ENCODE assay signal across 8 mouse cellular contexts in genomic region chr13:21811539-21811938, GRCm38 (mm10). TPM values are rescaled to one million over a fixed set of nuclear protein-coding genes. Genes with fewer than 3 reads are reported as not detected.
DNase-seq lines count a peak whose midpoint lies in the region; ATAC-seq and TF ChIP-seq lines count a peak whose summit lies in the region.
"Not testable (repeated sequence)": the region's sequence is repeated elsewhere in the genome, so short reads cannot be mapped to it uniquely, and the experiment has no call there.
"Had no signal": no experiment of that assay in that cellular context is flagged by ENCODE, and none has a peak within 500 bp of the region (broad histone marks: within the 10 kb centered on the region; RNA-seq: fewer than 3 reads in every experiment).

Gene Hist1h4m (plus strand): TSS chr13:21811746.

- H3K9ac ChIP-seq in kidney, postnatal 0 days (ENCODE audit: low read depth, low read length); limb, embryonic 11.5 days (ENCODE audit: low read length): not testable (repeated sequence)

- H3K36me3 ChIP-seq in kidney, postnatal 0 days (ENCODE audit: insufficient read depth, low read length); limb, embryonic 11.5 days (ENCODE audit: control insufficient read depth, insufficient read depth, low read length); megakaryocyte, embryonic 14.5 days (replicated peaks; ENCODE audit: low read length): not testable (repeated sequence)

- H3K27ac ChIP-seq in kidney, postnatal 0 days; limb, embryonic 11.5 days (replicated peaks; ENCODE audit: low read depth, low read length): not testable (repeated sequence)

- H3K9me3 ChIP-seq in kidney, postnatal 0 days (replicated peaks; ENCODE audit: low read length); limb, embryonic 11.5 days (ENCODE audit: control insufficient read depth, low read length); megakaryocyte, embryonic 14.5 days: not testable (repeated sequence)

- not testable (repeated sequence) for H3K4me2 ChIP-seq in kidney, postnatal 0 days (ENCODE audit: low read length)
- H3K4me2 ChIP-seq in limb, embryonic 11.5 days (ENCODE audit: low read depth, severe bottlenecking), result peak within 1 kb of the TSS; percentile 27

- WGBS in kidney, postnatal 0 days, result no CpG with 5 or more reads among the region's 24 CpGs
- no CpG with 5 or more reads among the region's 24 CpGs for WGBS in limb, embryonic 11.5 days

- intact Hi-C loops in heart, postnatal 14 days (cut with DNase I), result not testable (repeated sequence)

- H3K4me1 ChIP-seq in kidney, postnatal 0 days (replicated peaks; ENCODE audit: insufficient read depth, low read length); limb, embryonic 11.5 days (ENCODE audit: control insufficient read depth, insufficient read depth, low read length); megakaryocyte, embryonic 14.5 days: not testable (repeated sequence)

- ATAC-seq in frontal cortex, adult (ENCODE audit: low TSS enrichment), result peak; percentile 71
- ATAC-seq in kidney, postnatal 0 days (replicated peaks; ENCODE audit: low FRiP score, low read depth), result peak; percentile 66
- ATAC-seq in limb, embryonic 11.5 days (ENCODE audit: insufficient number of reproducible peaks, low FRiP score, low TSS enrichment, low read depth), result peak; percentile 48; the same call in 1 of the 2 replicates

- not testable (repeated sequence) for H3K4me3 ChIP-seq in kidney, postnatal 0 days (replicated peaks; ENCODE audit: low read depth, low read length); limb, embryonic 11.5 days (ENCODE audit: low read depth, low read length)
- peak within 1 kb of the TSS; percentile 83 for H3K4me3 ChIP-seq in megakaryocyte, embryonic 14.5 days (replicated peaks)

- peak; percentile 38 for DNase-seq in cerebellum, adult 9-10 months
- DNase-seq in heart, postnatal 14 days, result peak; percentile 22 to 34
- not testable (repeated sequence) for DNase-seq in kidney, postnatal 0 days (ENCODE audit: low spot score); limb, embryonic 11.5 days (ENCODE audit: low spot score)
- peak; percentile 8 for DNase-seq in right cerebral cortex, postnatal 14 days

- not testable (repeated sequence) for TF ChIP-seq CTCF in kidney, postnatal 0 days (IDR thresholded peaks at IDR 0.05; ENCODE audit: low read depth)

- not testable (repeated sequence) for H3K27me3 ChIP-seq in kidney, postnatal 0 days (ENCODE audit: insufficient read depth, low read length); limb, embryonic 11.5 days (ENCODE audit: control insufficient read depth, insufficient read depth, low read length); megakaryocyte, embryonic 14.5 days (replicated peaks)

RNA-seq across cellular contexts. Expression of gene Hist1h4m, which starts in this region (rescaled TPM):
- total RNA-seq in heart, postnatal 14 days (2021), result 100 to 1,000 TPM; 163 to 280 TPM
- polyA plus RNA-seq in kidney, postnatal 0 days (2015; fragmentation: Nextera tagmentation; extraction: Ambion mirVana), result not detected in 2 replicates
- polyA plus RNA-seq in limb, embryonic 11.5 days (2014; fragmentation: Nextera tagmentation; extraction: Ambion mirVana), result not detected in 2 replicates
- polyA plus RNA-seq in megakaryocyte, embryonic 14.5 days (2012; ENCODE audit: insufficient read depth, low replicate concordance), result 91.9 TPM in 1 of 2 replicates, not detected in the other
- polyA plus RNA-seq: heart, embryonic 10.5 days had no signal

Comparison
In these comparisons a context has a peak if more than half of its experiments do, and no peak if none do; other contexts are left out.
1. Peak in ATAC-seq in kidney, postnatal 0 days; RNA of the gene not detected or under 1 TPM.
2. Peak in ATAC-seq and H3K4me2 ChIP-seq in limb, embryonic 11.5 days; RNA of the gene not detected or under 1 TPM.